Mouse (Mus musculus) heart, embryonic 12.5 days (tissue): ENCODE results near the gene Afmid. TPM values are rescaled to one million over a fixed set of nuclear protein-coding genes. Genes with fewer than 3 reads are reported as not detected.

ENCODE experiments used
- ATAC-seq: fragments of 200-750 bp; cut with Nextera tagmentation; 2 replicates; pipeline ENCODE4 v1.8.0; 2017; ENCODE audit warnings: moderate TSS enrichment, moderate library complexity; ENCODE audit not compliant: insufficient number of reproducible peaks, low FRiP score
- H3K27ac ChIP-seq: fragments of 300-500 bp; sonication (generic); 2 replicates; pipeline ENCODE4 v1.5.1; 2016; ENCODE audit warnings: mild to moderate bottlenecking, moderate library complexity; ENCODE audit not compliant: poor library complexity, severe bottlenecking
- H3K27me3 ChIP-seq: fragments of 300-500 bp; sonication (generic); replicated peaks from 2 replicates; pipeline ENCODE4 v1.6.1; 2016; ENCODE audit warnings: mild to moderate bottlenecking, moderate library complexity
- H3K36me3 ChIP-seq: fragments of 300-500 bp; sonication (generic); 2 replicates; pipeline ENCODE4 v1.6.1; 2016; ENCODE audit warnings: mild to moderate bottlenecking, moderate library complexity
- H3K4me1 ChIP-seq: fragments of 300-500 bp; sonication (generic); replicated peaks from 2 replicates; pipeline ENCODE4 v1.6.1; 2016; ENCODE audit warnings: mild to moderate bottlenecking
- H3K4me2 ChIP-seq: fragments of 300-500 bp; sonication (generic); 2 replicates; pipeline ENCODE4 v1.6.1; 2016; ENCODE audit warnings: mild to moderate bottlenecking, moderate library complexity
- H3K4me3 ChIP-seq: fragments of 300-500 bp; sonication (generic); 2 replicates; pipeline ENCODE4 v1.5.1; 2016; ENCODE audit warnings: mild to moderate bottlenecking
- H3K9ac ChIP-seq: fragments of 300-500 bp; sonication (generic); 2 replicates; pipeline ENCODE4 v1.6.1; 2016; ENCODE audit warnings: mild to moderate bottlenecking, moderate library complexity
- H3K9me3 ChIP-seq: fragments of 300-500 bp; sonication (generic); replicated peaks from 2 replicates; pipeline ENCODE4 v1.6.1; 2016; ENCODE audit warnings: mild to moderate bottlenecking, moderate library complexity
- WGBS: fragments of 180-500 bp; shearing (Covaris S2); methylation state at CpG from one replicate; pipeline ENCODE4 v1.1.7; 2016; 5-methylcytosine and 5-hydroxymethylcytosine counted together
- polyA plus RNA-seq: library from polyadenylated mRNA; unstranded; fragments of >200 nt; fragmentation: Nextera tagmentation; extraction: Ambion mirVana; gene quantifications from 2 replicates; pipeline ENCODE4 v1.2.1, GENCODE M21; 2016

The Afmid gene
- polyA plus RNA-seq, 1 experiment from 2014 or later = 13.5 TPM

DNA sequence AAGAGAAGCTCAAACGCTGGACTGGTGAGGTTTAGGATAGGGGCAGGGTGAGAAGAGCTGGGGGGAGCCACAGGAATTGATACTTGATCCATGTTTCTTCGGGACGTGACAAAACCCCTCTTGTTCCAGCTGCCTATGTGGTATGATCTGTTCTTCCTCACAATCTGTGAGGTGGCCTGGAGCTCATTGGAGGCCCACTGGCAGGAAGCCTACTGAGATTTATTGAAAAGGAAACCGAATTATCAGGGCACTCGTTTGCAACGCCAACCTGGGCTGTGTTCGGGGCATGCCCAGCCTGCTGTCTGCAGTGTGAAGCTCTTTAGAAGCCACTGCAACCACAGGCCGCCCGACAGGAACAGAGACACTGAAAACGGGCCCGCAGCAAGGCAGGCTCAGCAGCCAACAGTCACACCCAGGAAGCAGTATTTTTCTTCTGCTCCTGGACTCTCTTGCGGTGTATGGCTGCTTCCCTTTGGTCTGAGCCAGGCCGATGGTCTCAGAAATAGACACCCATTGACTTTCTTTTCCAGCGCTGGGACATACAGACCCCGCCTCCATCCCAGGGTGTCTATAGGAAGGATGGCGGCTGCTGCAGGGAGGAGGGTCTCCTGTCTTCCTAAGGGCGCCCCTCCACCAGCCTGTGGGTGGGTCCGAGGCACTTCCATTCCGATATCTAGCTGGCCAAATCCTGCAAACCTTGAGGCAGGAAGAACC, 22.7 kb downstream of the Afmid start:
- Histone ChIP-seq H3K4me1 (peaks cover 27% of the 10 kb centered on the region), H3K36me3 (peaks cover 23% of the 10 kb centered on the region), H3K9ac (peak overlapping the region; percentile 85), H3K4me2 (peak overlapping the region; percentile 86), H3K27me3 (no peaks in the 10 kb centered on the region), H3K9me3 (no peaks in the 10 kb centered on the region), H3K4me3 (peak overlapping the region; percentile 74), H3K27ac (peak overlapping the region; percentile 97)
- ATAC-seq = peak; percentile 68
- WGBS = 8% methylated on average over 19 of the region's 19 CpGs

DNA sequence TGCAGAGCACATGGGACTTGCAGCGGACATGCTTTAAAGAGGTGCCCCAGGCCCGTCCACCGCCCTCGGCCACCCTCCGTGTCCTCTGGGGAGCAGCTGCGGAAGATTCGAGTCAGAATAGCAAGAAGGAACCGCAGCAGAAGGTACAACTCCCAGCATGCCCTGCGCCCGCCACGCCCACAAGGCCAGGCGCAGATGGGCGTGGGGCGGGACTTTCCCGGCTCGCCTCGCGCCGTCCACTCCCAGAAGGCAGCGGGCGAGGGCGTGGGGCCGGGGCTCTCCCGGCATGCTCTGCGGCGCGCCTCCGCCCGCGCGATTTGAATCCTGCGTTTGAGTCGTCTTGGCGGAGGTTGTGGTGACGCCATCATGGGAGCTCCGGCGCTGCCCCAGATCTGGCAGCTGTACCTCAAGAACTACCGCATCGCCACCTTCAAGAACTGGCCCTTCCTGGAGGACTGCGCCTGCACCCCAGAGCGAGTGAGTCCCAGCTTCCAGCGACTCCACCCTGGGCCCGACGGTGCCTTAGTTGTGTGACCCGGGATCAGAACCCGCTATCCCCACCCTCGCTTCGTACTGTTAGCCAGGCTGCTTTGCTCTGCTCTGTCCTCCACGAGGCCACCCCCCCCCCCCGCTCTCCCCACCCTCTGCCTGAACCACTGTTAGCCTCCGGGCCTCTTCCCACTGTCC, 23.4 kb downstream of the Afmid start, which contains the start of gene Birc5:
Gene Birc5 (plus strand): TSS at position 267 of the 687 bp plus-strand sequence.
- Histone ChIP-seq H3K4me3 (peak within 1 kb of the TSS; percentile 74), H3K36me3 (peaks cover 30% of the 10 kb centered on the region), H3K9me3 (no peaks in the 10 kb centered on the region), H3K27ac (peak within 1 kb of the TSS; percentile 97), H3K4me2 (peak within 1 kb of the TSS; percentile 86), H3K4me1 (peaks cover 27% of the 10 kb centered on the region), H3K27me3 (no peaks in the 10 kb centered on the region), H3K9ac (peak within 1 kb of the TSS; percentile 85)
- WGBS = under 1% methylated on average over 51 of the region's 51 CpGs
- peak; percentile 96 for ATAC-seq

DNA sequence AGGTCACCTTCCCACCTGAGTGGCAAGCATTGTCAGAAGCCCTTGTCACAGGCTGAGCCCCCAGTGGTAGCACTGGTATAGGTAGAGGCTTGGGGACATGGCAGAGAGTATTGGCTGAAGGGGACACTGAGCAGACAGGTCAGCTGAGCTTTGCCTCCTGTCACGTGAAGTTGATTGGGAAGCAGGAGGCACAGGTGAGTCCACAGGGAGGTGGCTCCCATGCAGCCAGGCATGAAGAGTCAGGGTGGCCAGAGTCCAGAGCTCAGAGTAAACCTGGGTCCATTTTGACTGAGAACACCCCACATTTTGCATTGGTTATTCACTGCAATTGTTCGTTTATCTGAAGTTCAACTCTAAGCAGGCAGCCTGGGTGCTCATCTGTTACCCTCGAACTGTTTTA, 27.2 kb downstream of the Afmid start:
- Histone ChIP-seq H3K27me3 (no peaks in the 10 kb centered on the region), H3K36me3 (peaks cover 63% of the 10 kb centered on the region), H3K4me2 (no peak overlapping the region), H3K9me3 (no peaks in the 10 kb centered on the region), H3K27ac (no peak overlapping the region), H3K4me3 (no peak overlapping the region), H3K4me1 (peaks cover 23% of the 10 kb centered on the region), H3K9ac (no peak overlapping the region)
- ATAC-seq = no peak
- WGBS = 91% methylated on average over 3 of the region's 3 CpGs

DNA sequence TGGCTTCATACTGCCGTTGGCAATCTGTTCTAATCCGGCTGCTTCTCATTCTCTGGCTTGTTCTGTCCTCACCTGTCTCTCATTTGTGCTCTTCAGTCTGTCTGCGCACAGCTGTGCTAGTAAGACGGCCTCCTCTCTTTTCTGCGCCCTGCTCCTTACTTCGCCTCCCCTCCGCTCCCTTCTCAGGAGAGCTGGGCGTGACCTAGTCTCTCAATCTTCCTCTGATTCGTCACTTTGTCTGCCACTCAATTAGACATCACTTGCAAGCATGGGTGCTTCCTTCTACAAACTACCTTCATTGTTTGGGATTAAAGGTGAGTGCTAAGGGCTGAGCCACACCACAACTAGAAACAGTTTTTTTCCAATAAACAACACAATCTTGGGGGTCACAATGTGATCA, 28.5 kb downstream of the Afmid start:
- H3K9ac ChIP-seq = no peak overlapping the region
- WGBS = 88% methylated on average over 9 of the region's 9 CpGs
- H3K27me3 ChIP-seq = peaks cover 13% of the 10 kb centered on the region
- H3K9me3 ChIP-seq = no peaks in the 10 kb centered on the region
- H3K36me3 ChIP-seq = peaks cover 65% of the 10 kb centered on the region
- H3K4me2 ChIP-seq = no peak overlapping the region
- H3K4me3 ChIP-seq = no peak overlapping the region
- no peak overlapping the region for H3K27ac ChIP-seq
- no peak for ATAC-seq
- peaks cover 17% of the 10 kb centered on the region for H3K4me1 ChIP-seq

DNA sequence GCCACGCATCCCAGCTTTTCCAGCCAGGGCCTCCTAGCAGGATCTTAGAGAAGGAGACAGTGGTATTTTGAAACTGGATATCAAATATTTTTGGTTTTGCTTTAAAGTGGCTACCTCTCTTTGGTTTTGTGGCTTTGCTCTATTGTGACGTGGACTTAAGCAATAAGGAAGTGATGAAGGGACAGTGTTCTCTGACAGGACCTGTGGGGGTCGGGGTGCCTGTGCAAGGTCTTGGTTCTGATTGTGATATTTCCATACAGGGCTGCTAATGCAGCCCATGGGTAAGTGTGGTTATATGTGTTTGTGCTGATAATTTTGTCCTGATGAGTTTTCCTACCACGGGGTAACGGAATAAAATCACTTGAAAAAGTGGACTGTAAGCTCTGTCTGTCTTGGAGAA, 29.6 kb downstream of the Afmid start:
- H3K27me3 ChIP-seq = peaks cover 24% of the 10 kb centered on the region
- no peak overlapping the region for H3K27ac ChIP-seq
- H3K4me3 ChIP-seq = no peak overlapping the region
- H3K4me2 ChIP-seq = no peak overlapping the region
- no peak for ATAC-seq
- no peaks in the 10 kb centered on the region for H3K9me3 ChIP-seq
- H3K4me1 ChIP-seq = peaks cover 12% of the 10 kb centered on the region
- WGBS = 93% methylated on average over 5 of the region's 5 CpGs
- no peak overlapping the region for H3K9ac ChIP-seq
- H3K36me3 ChIP-seq = peaks cover 65% of the 10 kb centered on the region

DNA sequence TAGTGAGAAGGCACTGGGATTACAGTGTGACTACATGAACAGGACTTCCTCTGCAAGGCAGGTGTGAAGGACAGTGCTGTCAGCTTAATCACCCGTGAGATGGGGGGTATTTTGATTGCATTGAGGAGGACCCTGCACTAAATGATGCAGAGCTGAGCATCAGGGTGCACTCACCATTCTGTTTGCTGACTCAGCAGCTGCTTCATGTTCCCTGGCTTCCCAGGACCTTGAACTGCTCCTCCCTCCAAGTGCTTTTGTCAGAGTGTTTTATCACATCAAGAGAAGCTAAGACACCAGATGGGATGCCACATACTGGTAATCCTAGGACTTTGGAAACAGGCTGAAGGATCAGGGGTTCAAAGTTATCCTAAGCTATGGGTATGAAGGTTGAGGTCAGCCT, 30.3 kb downstream of the Afmid start:
- Histone ChIP-seq H3K4me3 (no peak overlapping the region), H3K27ac (no peak overlapping the region), H3K9ac (no peak overlapping the region), H3K4me2 (no peak overlapping the region), H3K4me1 (peaks cover 12% of the 10 kb centered on the region), H3K27me3 (peaks cover 30% of the 10 kb centered on the region), H3K9me3 (no peaks in the 10 kb centered on the region), H3K36me3 (peaks cover 63% of the 10 kb centered on the region)
- WGBS = 71% methylated on average over 1 of the region's 1 CpGs
- no peak for ATAC-seq

DNA sequence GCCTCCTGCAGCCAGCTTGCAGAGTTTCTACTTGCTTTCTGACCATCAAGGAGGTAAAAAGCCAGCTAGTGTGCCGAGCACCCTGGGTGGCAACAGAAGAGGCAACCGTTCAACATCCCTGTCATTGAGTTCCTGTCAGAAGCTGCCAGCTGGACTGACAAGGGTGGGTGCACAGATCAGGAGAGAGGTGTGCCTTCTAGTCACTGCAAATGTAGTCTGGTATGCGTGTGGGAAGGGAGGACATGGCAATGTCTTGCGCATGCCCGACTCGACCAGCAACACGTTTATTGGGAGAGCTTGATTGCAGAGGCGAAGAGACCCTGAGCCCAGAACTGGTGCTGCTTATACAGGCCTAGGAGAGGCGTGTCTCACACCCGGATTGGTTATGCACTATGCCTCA, 31.7 kb downstream of the Afmid start:
- no peak overlapping the region for H3K4me3 ChIP-seq
- H3K9me3 ChIP-seq = no peaks in the 10 kb centered on the region
- H3K27me3 ChIP-seq = peaks cover 45% of the 10 kb centered on the region
- H3K4me1 ChIP-seq = peaks cover 10% of the 10 kb centered on the region
- 94% methylated on average over 10 of the region's 10 CpGs for WGBS
- no peak overlapping the region for H3K27ac ChIP-seq
- no peak overlapping the region for H3K4me2 ChIP-seq
- peaks cover 52% of the 10 kb centered on the region for H3K36me3 ChIP-seq
- H3K9ac ChIP-seq = no peak overlapping the region
- ATAC-seq = no peak

GRCm38 (mm10) chr11:117858392-117858791, 32.7 kb downstream of the Afmid start:
- no peak overlapping the region for H3K4me2 ChIP-seq
- H3K9me3 ChIP-seq = no peaks in the 10 kb centered on the region
- H3K27me3 ChIP-seq = peaks cover 55% of the 10 kb centered on the region
- no peak for ATAC-seq
- H3K27ac ChIP-seq = no peak overlapping the region
- peaks cover 43% of the 10 kb centered on the region for H3K36me3 ChIP-seq
- H3K4me1 ChIP-seq = peaks cover 10% of the 10 kb centered on the region
- H3K4me3 ChIP-seq = no peak overlapping the region
- 54% methylated on average over 3 of the region's 3 CpGs for WGBS
- no peak overlapping the region for H3K9ac ChIP-seq

- Histone ChIP-seq H3K4me2 (peak within 1 kb of the TSS; percentile 49), H3K27me3 (peaks cover 76% of the 10 kb centered on the region), H3K4me1 (peaks cover 10% of the 10 kb centered on the region), H3K4me3 (0 out of 2 replicates have a peak within 1 kb of the TSS, but pooled peaks have one; percentile 4), H3K27ac (no peak within 1 kb of the TSS), H3K9ac (0 out of 2 replicates have a peak within 1 kb of the TSS, but pooled peaks have one; percentile 13), H3K36me3 (peaks cover 24% of the 10 kb centered on the region), H3K9me3 (no peaks in the 10 kb centered on the region)
- WGBS = 3% methylated on average over 23 of the region's 23 CpGs
- no peak for ATAC-seq
These were observed 34.9 kb downstream of the Afmid start, which contains the start of gene Tmem235 for GRCm38 (mm10) chr11:117860601-117861000. Gene Tmem235 (plus strand): TSS chr11:117860752.

GRCm38 (mm10) chr11:117863174-117863856, 37.6 kb downstream of the Afmid start:
- Histone ChIP-seq H3K4me3 (no peak overlapping the region), H3K4me2 (no peak overlapping the region), H3K4me1 (peaks cover 10% of the 10 kb centered on the region), H3K9me3 (no peaks in the 10 kb centered on the region), H3K36me3 (no peaks in the 10 kb centered on the region), H3K27me3 (peaks cover 80% of the 10 kb centered on the region), H3K9ac (no peak overlapping the region), H3K27ac (no peak overlapping the region)
- no peak for ATAC-seq
- 33% methylated on average over 11 of the region's 11 CpGs for WGBS

GRCm38 (mm10) chr11:117864805-117865204, 39.1 kb downstream of the Afmid start:
- Histone ChIP-seq H3K4me3 (no peak overlapping the region), H3K4me1 (peaks cover 10% of the 10 kb centered on the region), H3K27ac (no peak overlapping the region), H3K4me2 (no peak overlapping the region), H3K9ac (no peak overlapping the region), H3K9me3 (no peaks in the 10 kb centered on the region), H3K36me3 (no peaks in the 10 kb centered on the region), H3K27me3 (peaks cover 66% of the 10 kb centered on the region)
- ATAC-seq = no peak
- WGBS = 61% methylated on average over 2 of the region's 2 CpGs
